Mouse (Mus musculus) heart, postnatal 0 days (tissue): ENCODE results near the gene D17Wsu92e. TPM values are rescaled to one million over a fixed set of nuclear protein-coding genes. Genes with fewer than 3 reads are reported as not detected.

Experiments used
- ATAC-seq: fragments of 200-750 bp; cut with Nextera tagmentation; 2 replicates; pipeline ENCODE4 v1.8.0; 2017; ENCODE audit warnings: low read depth, moderate number of reproducible peaks, moderate library complexity; ENCODE audit not compliant: insufficient read depth
- DNase-seq: peaks from one replicate; pipeline ENCODE4 v3.0.0-alpha.2; 2016; ENCODE audit warnings: low spot score
- H3K27ac ChIP-seq: fragments of 300-500 bp; sonication (generic); 2 replicates; pipeline ENCODE4 v1.5.1; 2014; ENCODE audit warnings: low read depth, mild to moderate bottlenecking
- H3K27me3 ChIP-seq: fragments of 300-500 bp; sonication (generic); 2 replicates; pipeline ENCODE4 v1.6.1; 2014; ENCODE audit warnings: low read length, mixed read lengths; ENCODE audit not compliant: control insufficient read depth, insufficient read depth
- H3K36me3 ChIP-seq: fragments of 300-500 bp; sonication (generic); replicated peaks from 2 replicates; pipeline ENCODE4 v1.6.1; 2014; ENCODE audit warnings: low read length, mixed read lengths; ENCODE audit not compliant: control insufficient read depth, insufficient read depth
- H3K4me1 ChIP-seq: fragments of 300-500 bp; sonication (generic); 2 replicates; pipeline ENCODE4 v1.6.1; 2014; ENCODE audit warnings: antibody characterized with exemption; ENCODE audit not compliant: control insufficient read depth, insufficient read depth
- H3K4me2 ChIP-seq: fragments of 300-500 bp; sonication (generic); 2 replicates; pipeline ENCODE4 v1.6.1; 2014; ENCODE audit warnings: low read depth, mild to moderate bottlenecking, low read length, moderate library complexity
- H3K4me3 ChIP-seq: fragments of 300-500 bp; sonication (generic); 2 replicates; pipeline ENCODE4 v1.5.1; 2014; ENCODE audit warnings: low read depth, low read length
- H3K9ac ChIP-seq: fragments of 300-500 bp; sonication (generic); replicated peaks from 2 replicates; pipeline ENCODE4 v1.6.1; 2014; ENCODE audit warnings: low read depth, low read length, mixed read lengths
- H3K9me3 ChIP-seq: fragments of 300-500 bp; sonication (generic); replicated peaks from 2 replicates; pipeline ENCODE4 v1.6.1; 2016; ENCODE audit warnings: low read length; ENCODE audit not compliant: control insufficient read depth
- CTCF ChIP-seq: IDR thresholded peaks from 2 replicates; pipeline ENCODE4 v1.5.1; 2016; ENCODE audit warnings: antibody characterized with exemption, control low read depth, low read depth
- EP300 ChIP-seq: IDR thresholded peaks from 2 replicates; pipeline ENCODE4 v1.6.1; 2016; ENCODE audit warnings: antibody characterized with exemption, low read depth
- WGBS: fragments of 180-500 bp; shearing (Covaris S2); extraction: QIAGEN DNeasy Blood & Tissue Kit; methylation state at CpG from one replicate; pipeline ENCODE4 v1.1.7; 2014; 5-methylcytosine and 5-hydroxymethylcytosine counted together
- polyA plus RNA-seq: library from polyadenylated mRNA; unstranded; fragments of >200 nt; fragmentation: Nextera tagmentation; extraction: Ambion mirVana; gene quantifications from 2 replicates; pipeline ENCODE4 v1.2.1, GENCODE M21; 2015
- total RNA-seq: library from RNA; depleted of rRNA; stranded (reverse); fragments of >200 nt; gene quantifications from 2 replicates; pipeline ENCODE4 v1.2.3, GENCODE M21; 2014; ENCODE audit warnings: low replicate concordance

D17Wsu92e gene
- total and polyA plus RNA-seq, 2 experiments from 2014 or later: 15.0 to 80.6 TPM

DNA sequence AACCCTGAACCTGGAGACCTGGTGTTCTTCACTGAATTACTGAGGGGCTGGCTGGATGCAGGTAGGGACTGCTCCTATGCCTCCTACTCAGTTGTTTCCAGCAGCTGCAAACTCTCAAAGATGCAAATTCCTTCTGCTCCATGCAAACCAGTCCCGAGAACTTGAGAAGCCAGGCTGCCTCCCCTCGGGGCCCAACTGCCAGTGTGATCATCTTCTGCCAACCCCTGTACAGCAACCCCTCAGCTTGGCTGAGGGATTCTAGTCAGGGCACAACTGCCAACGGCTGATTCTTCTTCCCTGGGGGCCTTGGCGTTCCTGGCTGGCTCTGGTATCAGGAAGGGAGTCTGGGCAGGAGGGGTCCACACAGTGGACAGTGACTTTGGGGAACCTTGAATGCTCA is 74.0 kb downstream of the D17Wsu92e start:
- 0 out of 2 replicates have a peak, but pooled peaks cover 6% of the 10 kb centered on the region for H3K36me3 ChIP-seq
- no peaks in the 10 kb centered on the region for H3K27me3 ChIP-seq
- H3K9me3 ChIP-seq: no peaks in the 10 kb centered on the region
- H3K27ac ChIP-seq: no peak overlapping the region
- TF ChIP-seq EP300: no peak
- TF ChIP-seq CTCF: no peak
- no peaks in the 10 kb centered on the region for H3K4me1 ChIP-seq
- WGBS: 49% methylated on average over 4 of the region's 4 CpGs
- H3K4me3 ChIP-seq: no peak overlapping the region
- DNase-seq (no peak), ATAC-seq (no peak)
- no peak overlapping the region for H3K9ac ChIP-seq
- H3K4me2 ChIP-seq: no peak overlapping the region

DNA sequence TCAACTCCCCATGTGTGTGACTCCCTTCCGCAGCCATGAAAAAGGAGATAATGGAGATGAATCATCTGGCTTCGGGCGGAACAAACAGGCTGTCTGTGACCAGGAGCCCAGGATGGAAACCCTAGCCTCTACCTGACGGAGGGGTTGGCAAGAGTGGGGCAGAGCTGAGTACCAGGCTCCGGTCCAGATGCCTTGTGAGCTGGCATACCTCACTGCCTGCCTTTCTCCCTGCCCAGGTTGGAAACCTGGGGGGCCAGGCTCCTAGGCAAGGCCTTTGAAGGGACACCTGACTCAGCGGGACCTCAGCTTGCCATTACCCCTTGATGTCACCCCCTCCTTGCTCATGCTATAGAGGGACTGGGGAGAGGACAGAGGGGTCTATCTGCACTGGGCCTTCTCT is 79.5 kb downstream of the D17Wsu92e start:
- TF ChIP-seq CTCF (no peak), EP300 (no peak)
- ATAC-seq (no peak), DNase-seq (no peak)
- no peaks in the 10 kb centered on the region for H3K36me3 ChIP-seq
- H3K27me3 ChIP-seq: no peaks in the 10 kb centered on the region
- H3K9ac ChIP-seq: no peak overlapping the region
- H3K27ac ChIP-seq: no peak overlapping the region
- H3K4me3 ChIP-seq: no peak overlapping the region
- H3K4me1 ChIP-seq: no peaks in the 10 kb centered on the region
- no peaks in the 10 kb centered on the region for H3K9me3 ChIP-seq
- WGBS: 72% methylated on average over 6 of the region's 6 CpGs
- H3K4me2 ChIP-seq: no peak overlapping the region

DNA sequence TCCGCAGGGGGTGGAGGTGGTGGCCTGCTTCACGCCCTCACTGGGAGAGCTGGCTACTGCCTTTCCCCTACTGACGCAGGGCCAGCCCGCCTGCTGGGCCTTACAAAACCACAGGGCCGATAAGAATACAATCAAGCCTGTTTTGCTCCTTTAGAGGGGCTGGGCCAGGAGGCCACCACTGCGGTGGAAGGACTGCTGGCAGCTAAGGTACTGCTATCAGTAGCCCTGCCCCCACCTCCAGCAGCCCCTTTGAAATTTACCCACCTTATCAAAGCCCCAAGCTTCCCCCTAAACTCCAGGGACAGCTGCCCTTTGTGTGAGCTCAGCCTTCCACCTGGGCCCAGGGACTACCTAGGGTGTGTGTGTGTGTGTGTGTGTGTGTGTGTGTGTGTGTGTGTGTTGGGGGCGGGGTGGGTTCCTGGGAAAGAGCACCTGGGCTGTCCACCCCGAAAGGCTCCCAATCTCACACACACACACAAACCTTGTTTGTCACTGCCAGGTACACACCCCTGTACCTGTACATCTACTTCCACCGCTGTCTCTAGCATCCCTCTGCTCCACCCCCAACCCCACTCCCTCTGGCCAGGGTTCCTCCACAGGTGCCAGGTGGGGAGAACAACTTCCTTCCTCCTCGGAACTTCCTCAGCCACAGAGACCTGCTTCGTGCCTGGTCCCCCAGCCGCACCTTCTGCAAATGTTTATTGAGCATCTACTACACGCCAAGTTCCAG is 85.9 kb downstream of the D17Wsu92e start:
- H3K4me1 ChIP-seq: 0 out of 2 replicates have a peak, but pooled peaks cover 3% of the 10 kb centered on the region
- ATAC-seq: no peak
- no peak overlapping the region for H3K4me2 ChIP-seq
- no peak for DNase-seq
- H3K27ac ChIP-seq: no peak overlapping the region
- no peaks in the 10 kb centered on the region for H3K27me3 ChIP-seq
- H3K4me3 ChIP-seq: no peak overlapping the region
- TF ChIP-seq EP300: no peak
- TF ChIP-seq CTCF: no peak
- WGBS: 19% methylated on average over 13 of the region's 13 CpGs
- H3K36me3 ChIP-seq: no peaks in the 10 kb centered on the region
- no peak overlapping the region for H3K9ac ChIP-seq
- H3K9me3 ChIP-seq: no peaks in the 10 kb centered on the region

DNA sequence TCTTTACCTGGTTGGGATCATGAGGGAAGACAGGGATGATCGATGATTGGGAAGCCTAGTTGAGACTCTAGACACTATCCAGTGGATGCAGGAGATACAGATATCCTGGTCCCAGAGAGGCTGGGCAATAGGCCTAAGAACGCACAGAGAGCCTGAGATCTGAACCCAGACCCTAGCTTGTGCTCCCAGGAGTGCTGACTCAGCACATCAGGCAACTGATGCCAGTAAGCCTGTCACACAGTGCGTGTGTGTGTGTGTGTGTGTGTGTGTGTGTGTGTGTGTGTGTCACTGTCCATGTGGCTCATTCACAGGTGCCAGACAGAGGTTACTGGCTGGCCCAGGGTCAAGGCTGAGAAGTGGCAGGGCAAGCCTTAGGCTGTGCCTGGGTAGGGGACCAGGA is 87.8 kb downstream of the D17Wsu92e start:
- ATAC-seq (no peak), DNase-seq (no peak)
- no peak overlapping the region for H3K27ac ChIP-seq
- no peak overlapping the region for H3K9ac ChIP-seq
- H3K9me3 ChIP-seq: no peaks in the 10 kb centered on the region
- no peak for TF ChIP-seq CTCF
- TF ChIP-seq EP300: no peak
- H3K4me3 ChIP-seq: no peak overlapping the region
- no peak overlapping the region for H3K4me2 ChIP-seq
- no peaks in the 10 kb centered on the region for H3K36me3 ChIP-seq
- 71% methylated on average over 3 of the region's 3 CpGs for WGBS
- 0 out of 2 replicates have a peak, but pooled peaks cover 3% of the 10 kb centered on the region for H3K4me1 ChIP-seq
- H3K27me3 ChIP-seq: no peaks in the 10 kb centered on the region

DNA sequence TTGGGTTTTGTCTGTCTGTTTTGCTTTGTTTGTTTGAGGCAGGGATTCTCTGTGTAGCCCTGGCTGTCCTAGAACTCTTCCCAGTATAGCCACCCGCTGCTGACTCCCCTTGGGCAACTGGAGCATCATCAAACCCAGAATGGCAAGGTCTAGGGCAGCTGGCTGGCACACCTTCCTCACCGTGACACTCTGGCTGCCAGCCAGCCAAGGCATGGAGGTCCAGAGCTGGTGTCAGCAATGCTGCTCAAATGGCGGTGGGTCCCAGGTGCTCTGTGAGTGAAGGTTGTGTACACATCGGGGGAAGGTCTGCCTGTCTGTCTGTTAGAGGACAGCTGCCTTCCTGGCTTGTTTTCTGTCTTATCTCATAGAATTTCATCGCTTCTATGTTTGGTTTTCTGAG is 88.3 kb downstream of the D17Wsu92e start:
- no peaks in the 10 kb centered on the region for H3K27me3 ChIP-seq
- H3K4me3 ChIP-seq: no peak overlapping the region
- WGBS: 43% methylated on average over 5 of the region's 5 CpGs
- 0 out of 2 replicates have a peak, but pooled peaks cover 3% of the 10 kb centered on the region for H3K4me1 ChIP-seq
- DNase-seq: no peak
- H3K9ac ChIP-seq: no peak overlapping the region
- no peak for ATAC-seq
- no peak overlapping the region for H3K27ac ChIP-seq
- H3K9me3 ChIP-seq: no peaks in the 10 kb centered on the region
- TF ChIP-seq EP300: no peak
- TF ChIP-seq CTCF: no peak
- no peak overlapping the region for H3K4me2 ChIP-seq
- H3K36me3 ChIP-seq: no peaks in the 10 kb centered on the region

DNA sequence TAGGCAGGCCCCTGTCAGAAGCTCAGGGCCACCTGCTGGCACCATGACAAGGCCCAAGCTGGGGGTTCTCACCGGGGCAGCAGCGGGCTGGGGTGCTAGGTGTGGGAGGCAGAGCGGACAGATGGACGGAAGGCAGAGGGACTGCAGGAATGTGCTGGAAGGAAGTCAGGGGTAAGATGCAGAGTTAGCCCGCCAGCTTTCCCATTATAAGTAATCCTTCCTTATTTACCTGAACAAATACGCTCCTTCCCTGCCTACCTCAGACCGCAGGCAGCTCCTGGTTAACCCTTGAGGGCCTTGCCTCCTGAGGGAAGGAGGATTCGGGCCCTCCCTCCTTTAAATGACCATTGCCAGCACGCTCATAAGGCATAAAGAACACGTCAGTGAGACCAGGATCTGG is 91.7 kb downstream of the D17Wsu92e start, which contains the start of gene Spdef:
Gene Spdef (minus strand): TSS at position 186 of the 400 bp plus-strand sequence.
- DNase-seq: no peak
- Histone ChIP-seq H3K27me3 (peaks cover 2% of the 10 kb centered on the region; the same call in 1 of the 2 replicates), H3K36me3 (no peaks in the 10 kb centered on the region), H3K9me3 (no peaks in the 10 kb centered on the region), H3K9ac (no peak within 1 kb of the TSS), H3K27ac (no peak within 1 kb of the TSS), H3K4me1 (no peaks in the 10 kb centered on the region), H3K4me3 (no peak within 1 kb of the TSS), H3K4me2 (no peak within 1 kb of the TSS)
- TF ChIP-seq EP300 (no peak), CTCF (no peak)
- no peak for ATAC-seq
- 80% methylated on average over 10 of the region's 10 CpGs for WGBS
